Mouse (Mus musculus) ES-E14 (cell line): ENCODE results near the gene Fam120a. TPM values are rescaled to one million over a fixed set of nuclear protein-coding genes. Genes with fewer than 3 reads are reported as not detected.

Experiments
- DNase-seq: peaks from one replicate; pipeline ENCODE4 v3.0.0-alpha.2; 2013; ENCODE audit warnings: low read depth, low spot score
- H3K27ac ChIP-seq: 2 replicates; pipeline ENCODE4 v1.5.1; 2012; ENCODE audit warnings: low read depth, mild to moderate bottlenecking, low read length, moderate library complexity, mixed read lengths; ENCODE audit not compliant: poor library complexity, insufficient read depth, severe bottlenecking
- H3K36me3 ChIP-seq: 2 replicates; pipeline ENCODE4 v1.6.1; 2012; ENCODE audit warnings: mild to moderate bottlenecking, low read length, moderate library complexity, mixed read lengths; ENCODE audit not compliant: control insufficient read depth, poor library complexity, insufficient read depth, severe bottlenecking
- H3K4me1 ChIP-seq, 2 experiments: fragments of 150-350 bp in 1 of 2; sonication (generic) in 1 of 2; 2 replicates each; pipeline ENCODE4 v1.6.1; 2012; ENCODE audit warnings: low read length in 2 of 2, mild to moderate bottlenecking in 1 of 2, mixed read lengths in 1 of 2; ENCODE audit not compliant: control insufficient read depth in 2 of 2, insufficient read depth in 2 of 2, poor library complexity in 1 of 2
- H3K4me3 ChIP-seq, 2 experiments: fragments of 150-350 bp in 1 of 2; sonication (generic) in 1 of 2; 2 replicates each; pipeline ENCODE4 v1.5.1; 2012; ENCODE audit warnings: low read length in 2 of 2, low read depth in 1 of 2, mild to moderate bottlenecking in 1 of 2, mixed read lengths in 1 of 2; ENCODE audit not compliant: insufficient read depth in 1 of 2, poor library complexity in 1 of 2, severe bottlenecking in 1 of 2
- H3K9ac ChIP-seq: 2 replicates; pipeline ENCODE4 v1.6.1; 2012; ENCODE audit warnings: low read depth, mild to moderate bottlenecking, low read length, mixed read lengths; ENCODE audit not compliant: poor library complexity, insufficient read depth, severe bottlenecking
- H3K9me3 ChIP-seq: fragments of 150-350 bp; sonication (generic); 2 replicates; pipeline ENCODE4 v1.6.1; 2012; ENCODE audit warnings: low read depth, mild to moderate bottlenecking, low read length; ENCODE audit not compliant: control insufficient read depth, insufficient read depth
- CHD2 ChIP-seq: IDR thresholded peaks from 2 replicates; pipeline ENCODE4 v1.6.1; 2014; ENCODE audit warnings: mild to moderate bottlenecking, low read depth, low read length, inconsistent platforms
- HCFC1 ChIP-seq: IDR thresholded peaks from 2 replicates; pipeline ENCODE4 v1.6.1; 2012; ENCODE audit warnings: low read length, inconsistent platforms, borderline replicate concordance; ENCODE audit not compliant: insufficient read depth
- MAFK ChIP-seq: IDR thresholded peaks from 2 replicates; pipeline ENCODE4 v1.6.1; 2014; ENCODE audit warnings: mild to moderate bottlenecking, low read depth, low read length, inconsistent platforms; ENCODE audit not compliant: insufficient read depth
- ZC3H11A ChIP-seq: IDR thresholded peaks from 2 replicates; pipeline ENCODE4 v1.6.1; 2012; ENCODE audit warnings: low read depth, mild to moderate bottlenecking, inconsistent platforms, low read length, borderline replicate concordance
- ZNF384 ChIP-seq: IDR thresholded peaks from 2 replicates; pipeline ENCODE4 v1.6.1; 2012; ENCODE audit warnings: low read depth, low read length, inconsistent platforms
- in situ Hi-C, 2 experiments: fragments of 600-800 bp; cut with MboI; formaldehyde crosslinking; loops; one replicate each; pipeline ENCODE4 v1.15.1; 2025; ENCODE audit warnings: low sequenced_read_pairs in 2 of 2, inconsistent platforms in 1 of 2; ENCODE audit not compliant: unreplicated experiment in 2 of 2
- total RNA-seq: library from RNA; depleted of rRNA; stranded (reverse); fragments of 300-350 nt; gene quantifications from 2 replicates; pipeline ENCODE4 v1.2.3, GENCODE M21; 2012

Gene Fam120a
- total RNA-seq, 1 experiment: 111 TPM

- no peak overlapping the region for H3K27ac ChIP-seq
- no peak overlapping the region for H3K4me3 ChIP-seq
- H3K4me1 ChIP-seq: peaks cover 0 to 6% of the 10 kb centered on the region in 2 experiments; a peak in 1 of 4 replicates
- in situ Hi-C loops: no loop called here
- H3K9me3 ChIP-seq: no peaks in the 10 kb centered on the region
- DNase-seq: no peak
- H3K9ac ChIP-seq: no peak overlapping the region
- H3K36me3 ChIP-seq: no peaks in the 10 kb centered on the region
- peak; percentile 61; the same call in 1 of the 2 replicates for TF ChIP-seq ZNF384
- TF ChIP-seq CHD2: no peak
- TF ChIP-seq MAFK: 0 out of 2 replicates have a peak, but pooled peaks have one; percentile 6
- no peak for TF ChIP-seq ZC3H11A
- TF ChIP-seq HCFC1: no peak
Measured at GRCm38 (mm10) chr13:48977858-48978257, 10.0 kb upstream of the Fam120a start.

GRCm38 (mm10) chr13:48974699-48975098 is 6.9 kb upstream of the Fam120a start:
- DNase-seq: no peak
- peaks cover 6 to 12% of the 10 kb centered on the region in 2 experiments; a peak in 2 of 4 replicates for H3K4me1 ChIP-seq
- no peak overlapping the region for H3K27ac ChIP-seq
- H3K36me3 ChIP-seq: no peaks in the 10 kb centered on the region; the same call in 1 of the 2 replicates
- H3K4me3 ChIP-seq: no peak overlapping the region
- H3K9me3 ChIP-seq: no peaks in the 10 kb centered on the region
- no peak overlapping the region for H3K9ac ChIP-seq
- no peak for TF ChIP-seq ZC3H11A
- no peak for TF ChIP-seq MAFK
- TF ChIP-seq HCFC1: no peak
- no peak for TF ChIP-seq CHD2
- no peak for TF ChIP-seq ZNF384
- in situ Hi-C loops: no loop called here

GRCm38 (mm10) chr13:48974266-48974665 is 6.4 kb upstream of the Fam120a start:
- H3K9me3 ChIP-seq: no peaks in the 10 kb centered on the region
- in situ Hi-C loops: no loop called here
- H3K9ac ChIP-seq: no peak overlapping the region
- no peak overlapping the region for H3K4me3 ChIP-seq
- peaks cover 9 to 12% of the 10 kb centered on the region in 2 experiments; a peak in 3 of 4 replicates for H3K4me1 ChIP-seq
- DNase-seq: no peak
- TF ChIP-seq ZC3H11A (no peak), CHD2 (no peak), HCFC1 (no peak), ZNF384 (no peak), MAFK (no peak)
- no peaks in the 10 kb centered on the region; the same call in 1 of the 2 replicates for H3K36me3 ChIP-seq
- no peak overlapping the region for H3K27ac ChIP-seq

- H3K4me1 ChIP-seq: peaks cover 11 to 12% of the 10 kb centered on the region in 2 experiments; a peak in 3 of 4 replicates
- H3K36me3 ChIP-seq: no peaks in the 10 kb centered on the region; the same call in 1 of the 2 replicates
- no peak for DNase-seq
- no peak for TF ChIP-seq MAFK
- no peak for TF ChIP-seq ZNF384
- H3K27ac ChIP-seq: no peak overlapping the region
- no peak overlapping the region for H3K4me3 ChIP-seq
- in situ Hi-C loops: no loop called here
- no peak overlapping the region for H3K9ac ChIP-seq
- no peaks in the 10 kb centered on the region for H3K9me3 ChIP-seq
Measured at GRCm38 (mm10) chr13:48973231-48973630, 5.4 kb upstream of the Fam120a start.
